8 mouse cellular contexts compared by ENCODE assay signal in the genomic region with DNA sequence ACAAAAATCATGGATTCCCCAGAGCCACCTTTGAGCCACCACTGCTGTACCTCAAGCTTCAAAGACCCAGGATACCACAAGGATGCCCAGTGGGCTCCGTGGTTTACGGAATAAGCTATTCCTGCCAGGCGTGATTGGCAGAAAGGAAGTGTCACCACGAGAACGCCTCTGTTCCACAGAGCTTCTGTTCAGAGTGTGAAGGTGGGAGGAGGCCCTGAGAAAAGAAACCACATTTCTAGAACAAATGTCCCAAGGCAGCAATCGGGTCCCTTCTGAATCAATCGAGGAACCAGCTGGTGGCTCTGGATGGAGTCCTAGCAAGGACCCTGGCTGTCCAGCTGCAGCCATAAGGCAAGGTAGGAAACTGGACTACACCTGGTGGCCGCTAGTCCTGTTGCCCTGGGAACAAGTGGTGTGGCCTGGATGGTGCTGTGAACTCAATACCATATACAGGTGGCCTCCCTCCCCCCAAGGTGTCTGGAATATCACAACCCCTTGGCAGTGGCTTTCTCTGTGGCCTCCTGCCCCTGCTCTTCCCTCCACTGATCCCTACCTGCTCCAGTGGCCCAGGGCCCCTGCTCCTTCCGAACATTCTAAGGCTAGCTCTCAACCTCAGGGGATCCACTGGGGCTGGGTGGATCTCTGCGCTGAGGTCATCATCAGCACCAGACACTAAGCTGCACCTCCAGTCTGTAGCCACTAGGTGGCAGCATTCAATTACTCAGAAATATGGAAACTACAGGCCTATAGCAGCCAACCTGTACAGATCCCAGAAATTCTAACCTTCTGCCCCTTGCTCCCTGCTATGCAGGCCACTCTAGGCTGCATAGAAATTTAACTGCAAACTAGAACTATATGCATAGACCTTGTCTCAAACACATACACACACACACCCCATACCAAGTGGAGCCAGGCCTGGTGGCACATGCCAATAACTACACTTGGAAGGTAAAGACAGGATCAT.
DNase-seq lines count a peak whose midpoint lies in the region; ATAC-seq and TF ChIP-seq lines count a peak whose summit lies in the region.

No protein-coding gene starts in this region.

- no peak overlapping the region for H3ac ChIP-seq in C2C12 (ENCODE audit: control insufficient read depth, insufficient read length, low read depth)

- ATAC-seq in embryonic facial prominence, embryonic 11.5 days (replicated peaks; ENCODE audit: insufficient number of reproducible peaks, low FRiP score, low TSS enrichment, low read depth), result peak; percentile 53
- ATAC-seq in limb, embryonic 13.5 days (ENCODE audit: low FRiP score, low read depth), result peak; percentile 17; the same call in 1 of the 2 replicates
- ATAC-seq in midbrain, embryonic 15.5 days (replicated peaks), result peak; percentile 70
- ATAC-seq in stomach, embryonic 14.5 days (ENCODE audit: insufficient number of reproducible peaks, insufficient read depth, low FRiP score, low read depth), result peak; percentile 66

- WGBS in embryonic facial prominence, embryonic 11.5 days, result 80% methylated on average over 10 of the region's 10 CpGs
- 81% methylated on average over 10 of the region's 10 CpGs for WGBS in limb, embryonic 13.5 days
- 78% methylated on average over 10 of the region's 10 CpGs for WGBS in midbrain, embryonic 15.5 days
- WGBS in stomach, embryonic 14.5 days, result 78% methylated on average over 10 of the region's 10 CpGs

- no peaks in the 10 kb centered on the region for H3K79me3 ChIP-seq in C2C12 (ENCODE audit: low read depth)

- TF ChIP-seq CTCF in C2C12 (IDR thresholded peaks at IDR 0.05; ENCODE audit: control insufficient read depth, insufficient read depth, insufficient read length), result peak; percentile 51

- H3K79me2 ChIP-seq in C2C12 (ENCODE audit: control insufficient read depth, insufficient read depth), result peaks cover 4% of the 10 kb centered on the region

- peaks cover 67% of the 10 kb centered on the region for H3K36me3 ChIP-seq in C2C12 (ENCODE audit: control insufficient read depth, insufficient read depth)
- peaks cover 5% of the 10 kb centered on the region for H3K36me3 ChIP-seq in embryonic facial prominence, embryonic 11.5 days (replicated peaks; ENCODE audit: control insufficient read depth, insufficient read depth, low read depth, low read length)
- H3K36me3 ChIP-seq in limb, embryonic 13.5 days, result peaks cover 95% of the 10 kb centered on the region
- H3K36me3 ChIP-seq in midbrain, embryonic 15.5 days (replicated peaks), result peaks cover 9% of the 10 kb centered on the region; the same call in 1 of the 2 replicates
- H3K36me3 ChIP-seq in stomach, embryonic 14.5 days (ENCODE audit: control insufficient read depth, insufficient read depth, low read length), result peaks cover 61% of the 10 kb centered on the region

- H3K27ac ChIP-seq in embryonic facial prominence, embryonic 11.5 days (replicated peaks; ENCODE audit: low read depth, low read length), result no peak overlapping the region
- peak overlapping the region; percentile 39; the same call in 1 of the 2 replicates for H3K27ac ChIP-seq in limb, embryonic 13.5 days
- H3K27ac ChIP-seq in midbrain, embryonic 15.5 days, result no peak overlapping the region; the same call in 1 of the 2 replicates
- H3K27ac ChIP-seq in stomach, embryonic 14.5 days (ENCODE audit: low read length), result peak overlapping the region; percentile 0; the same call in 1 of the 2 replicates

- no peaks in the 10 kb centered on the region for H3K9me3 ChIP-seq in embryonic facial prominence, embryonic 11.5 days (replicated peaks; ENCODE audit: control insufficient read depth, low read length)
- no peaks in the 10 kb centered on the region for H3K9me3 ChIP-seq in limb, embryonic 13.5 days
- no peaks in the 10 kb centered on the region for H3K9me3 ChIP-seq in midbrain, embryonic 15.5 days
- no peaks in the 10 kb centered on the region for H3K9me3 ChIP-seq in stomach, embryonic 14.5 days (ENCODE audit: control insufficient read depth, low read depth, low read length)

- no peak overlapping the region for H3K4me2 ChIP-seq in embryonic facial prominence, embryonic 11.5 days (ENCODE audit: low read depth, low read length)
- H3K4me2 ChIP-seq in limb, embryonic 13.5 days (replicated peaks), result no peak overlapping the region
- H3K4me2 ChIP-seq in midbrain, embryonic 15.5 days, result no peak overlapping the region
- H3K4me2 ChIP-seq in stomach, embryonic 14.5 days (replicated peaks; ENCODE audit: low read depth, low read length), result no peak overlapping the region

- H3K4me3 ChIP-seq in C2C12 (ENCODE audit: insufficient read depth, poor library complexity, severe bottlenecking), result no peak overlapping the region
- H3K4me3 ChIP-seq in embryonic facial prominence, embryonic 11.5 days (ENCODE audit: low read depth, low read length), result no peak overlapping the region
- H3K4me3 ChIP-seq in limb, embryonic 13.5 days, result no peak overlapping the region
- no peak overlapping the region for H3K4me3 ChIP-seq in midbrain, embryonic 15.5 days
- no peak overlapping the region for H3K4me3 ChIP-seq in stomach, embryonic 14.5 days (ENCODE audit: low read depth, low read length)

- no peaks in the 10 kb centered on the region for H3K4me1 ChIP-seq in embryonic facial prominence, embryonic 11.5 days (ENCODE audit: control insufficient read depth, insufficient read depth, low read length)
- 0 out of 2 replicates have a peak, but pooled peaks cover 8% of the 10 kb centered on the region for H3K4me1 ChIP-seq in limb, embryonic 13.5 days
- peaks cover 3% of the 10 kb centered on the region for H3K4me1 ChIP-seq in midbrain, embryonic 15.5 days
- no peaks in the 10 kb centered on the region for H3K4me1 ChIP-seq in stomach, embryonic 14.5 days (ENCODE audit: control insufficient read depth, insufficient read depth, low read length)

- peak; percentile 75 for DNase-seq in adrenal gland, postnatal 14 days
- DNase-seq in embryonic facial prominence, embryonic 11.5 days (ENCODE audit: low spot score), result peak; percentile 85
- DNase-seq in heart, adult 8-10 months (ENCODE audit: low spot score), result peak; percentile 83
- peak; percentile 53 to 73 for DNase-seq in kidney, adult 8-10 months

- H3K9ac ChIP-seq in embryonic facial prominence, embryonic 11.5 days (replicated peaks; ENCODE audit: low read length), result no peak overlapping the region
- H3K9ac ChIP-seq in limb, embryonic 13.5 days, result no peak overlapping the region
- H3K9ac ChIP-seq in midbrain, embryonic 15.5 days, result no peak overlapping the region
- no peak overlapping the region for H3K9ac ChIP-seq in stomach, embryonic 14.5 days (replicated peaks; ENCODE audit: low read depth, low read length)

- H3K27me3 ChIP-seq in C2C12 (ENCODE audit: control insufficient read depth, insufficient read depth, insufficient read length), result no peaks in the 10 kb centered on the region
- no peaks in the 10 kb centered on the region for H3K27me3 ChIP-seq in embryonic facial prominence, embryonic 11.5 days (ENCODE audit: control insufficient read depth, insufficient read depth, low read length)
- H3K27me3 ChIP-seq in limb, embryonic 13.5 days, result no peaks in the 10 kb centered on the region
- no peaks in the 10 kb centered on the region for H3K27me3 ChIP-seq in midbrain, embryonic 15.5 days (replicated peaks)
- no peaks in the 10 kb centered on the region for H3K27me3 ChIP-seq in stomach, embryonic 14.5 days (ENCODE audit: control insufficient read depth, insufficient read depth, low read length)

TF ChIP-seq in C2C12, 6 proteins besides CTCF, POLR2A, EP300 and RAD21:
- no peak for TF ChIP-seq CEBPB (IDR thresholded peaks at IDR 0.05; ENCODE audit: low read depth)
- no peak for TF ChIP-seq FOSL1 (IDR thresholded peaks at IDR 0.05; ENCODE audit: insufficient read depth, low read length, poor library complexity, severe bottlenecking)
- no peak for TF ChIP-seq MYOG (IDR thresholded peaks at IDR 0.05; ENCODE audit: control insufficient read depth, extremely low read depth, insufficient read length)
- TF ChIP-seq MYOD1 (IDR thresholded peaks at IDR 0.05; ENCODE audit: control insufficient read depth, insufficient read length, low read depth), result no peak
- TF ChIP-seq USF1 (IDR thresholded peaks at IDR 0.05; ENCODE audit: low read depth), result no peak
- no peak for TF ChIP-seq MAX (IDR thresholded peaks at IDR 0.05)

Comparison
In these comparisons a context has a peak if more than half of its experiments do, and no peak if none do; other contexts are left out.
1. ATAC-seq: peak in every context shown above with its lines; median percentile 70 in midbrain, embryonic 15.5 days; 66 in stomach, embryonic 14.5 days; 53 in embryonic facial prominence, embryonic 11.5 days; 17 in limb, embryonic 13.5 days.
2. H3K27ac ChIP-seq: peak in limb, embryonic 13.5 days (single experiment) and stomach, embryonic 14.5 days (single experiment); none in embryonic facial prominence, embryonic 11.5 days (single experiment) and midbrain, embryonic 15.5 days (single experiment).
3. Peak in every context shown above with its lines, with median percentiles within 50 percentile points of each other: DNase-seq.